Mouse (Mus musculus) C2C12 (cell line): Measurements from ENCODE around the gene Eml3.

Experiments
- CEBPB ChIP-seq: IDR thresholded peaks from one replicate; pipeline ENCODE4 v1.6.1; 2011; ENCODE audit warnings: low read depth, mild to moderate bottlenecking, control low read depth, moderate library complexity
- CTCF ChIP-seq: IDR thresholded peaks from one replicate; pipeline ENCODE4 v1.5.1; 2011; ENCODE audit not compliant: control insufficient read depth, insufficient read depth, insufficient read length
- FOSL1 ChIP-seq: IDR thresholded peaks from one replicate; pipeline ENCODE4 v1.8.0; 2011; ENCODE audit warnings: mild to moderate bottlenecking, low read length; ENCODE audit not compliant: poor library complexity, insufficient read depth, severe bottlenecking
- MAX ChIP-seq: IDR thresholded peaks from one replicate; pipeline ENCODE4 v1.6.1; 2011; ENCODE audit warnings: mild to moderate bottlenecking, control low read depth
- MYOD1 ChIP-seq: IDR thresholded peaks from one replicate; pipeline ENCODE4 v1.6.1; 2011; ENCODE audit warnings: low read depth; ENCODE audit not compliant: control insufficient read depth, insufficient read length
- MYOG ChIP-seq: IDR thresholded peaks from one replicate; pipeline ENCODE4 v1.6.1; 2011; ENCODE audit not compliant: control insufficient read depth, insufficient read length; ENCODE audit errors: extremely low read depth
- USF1 ChIP-seq: IDR thresholded peaks from one replicate; pipeline ENCODE4 v1.6.1; 2011; ENCODE audit warnings: low read depth, mild to moderate bottlenecking, control low read depth, moderate library complexity

- TF ChIP-seq CTCF: no peak
- no peak for TF ChIP-seq MYOG
- peak; percentile 65 for TF ChIP-seq MAX
- TF ChIP-seq FOSL1: no peak
- TF ChIP-seq USF1: no peak
- TF ChIP-seq CEBPB: no peak
- TF ChIP-seq MYOD1: no peak
These were observed 9.1 kb upstream of the Eml3 start, which contains the start of gene B3gat3 for GRCm38 (mm10) chr19:8920073-8920736.
